Mouse (Mus musculus): ENCODE data around the gene Rc3h2. TPM values are rescaled to one million over a fixed set of nuclear protein-coding genes. Genes with fewer than 3 reads are reported as not detected.

The Rc3h2 gene
- 24.0 TPM for polyA plus RNA-seq (2021)

DNA sequence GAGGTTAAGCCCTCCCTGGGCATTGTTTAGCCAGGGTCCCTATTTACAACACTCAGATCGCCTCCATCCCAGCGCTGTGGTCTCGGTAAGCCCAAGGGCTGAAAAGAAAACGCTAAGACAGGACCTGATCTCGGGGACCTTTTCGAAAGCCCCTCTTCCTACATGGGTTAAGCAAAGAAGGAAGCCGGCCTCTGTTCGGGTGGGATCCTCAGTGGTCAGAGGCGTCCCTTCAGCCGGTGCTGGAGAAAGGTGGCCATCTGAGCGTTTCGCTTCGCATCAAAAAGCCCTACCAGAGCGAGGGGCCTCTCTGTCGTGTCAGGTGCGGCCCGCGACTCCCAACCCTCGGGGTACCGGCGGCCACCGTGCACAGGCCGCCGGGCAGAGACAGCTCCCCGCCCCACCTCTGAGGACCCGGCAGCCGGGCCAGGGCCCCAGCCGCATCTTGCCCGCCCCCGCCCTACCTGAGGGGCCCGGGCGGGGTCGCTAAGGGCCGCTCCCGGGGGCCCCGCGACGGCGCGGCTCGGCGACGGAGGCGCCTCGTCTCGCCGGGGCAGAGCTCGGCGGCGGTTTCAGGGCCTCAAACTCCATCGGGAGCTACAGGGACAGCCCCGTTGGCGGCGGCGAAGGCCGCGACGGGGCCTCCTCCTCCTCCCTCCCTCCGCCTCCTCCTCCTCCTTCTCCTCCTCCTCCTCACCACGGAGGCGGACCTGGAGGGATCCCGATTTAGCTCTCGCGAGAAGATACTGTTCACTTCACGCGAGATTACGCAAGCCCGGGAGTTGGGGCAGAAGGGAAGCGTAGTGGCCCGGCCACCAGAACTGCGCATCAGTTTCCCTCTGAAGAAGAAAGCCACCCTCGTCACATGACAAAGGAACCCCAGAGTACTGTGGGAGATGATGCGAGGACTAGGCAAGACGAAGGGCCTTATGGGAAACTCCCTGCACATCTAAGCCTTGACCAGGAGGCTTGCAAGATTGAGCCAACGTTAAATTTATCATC is at the start of gene Rc3h2:
Gene Rc3h2 (minus strand): TSS at position 598 of the 999 bp plus-strand sequence.
- DNase-seq (ENCODE audit: low read depth, low spot score) (peak; percentile 85), ATAC-seq (peak; percentile 98)
- ChIA-PET CTCF (no interaction called here), POLR2A (interaction anchor here (0.9 kb wide), 1 partner anchor 21 kb away, joined by 4 read pairs; the partner anchor contains the start of gene Rabgap1)
- in situ Hi-C loops (cut with MboI; ENCODE audit: low pct_unique_long_range_greater_than_20kb) = no loop called here
- H3K27me3 ChIP-seq = no peaks in the 10 kb centered on the region
- TF ChIP-seq CTCF (IDR thresholded peaks at IDR 0.05) = no peak

DNA sequence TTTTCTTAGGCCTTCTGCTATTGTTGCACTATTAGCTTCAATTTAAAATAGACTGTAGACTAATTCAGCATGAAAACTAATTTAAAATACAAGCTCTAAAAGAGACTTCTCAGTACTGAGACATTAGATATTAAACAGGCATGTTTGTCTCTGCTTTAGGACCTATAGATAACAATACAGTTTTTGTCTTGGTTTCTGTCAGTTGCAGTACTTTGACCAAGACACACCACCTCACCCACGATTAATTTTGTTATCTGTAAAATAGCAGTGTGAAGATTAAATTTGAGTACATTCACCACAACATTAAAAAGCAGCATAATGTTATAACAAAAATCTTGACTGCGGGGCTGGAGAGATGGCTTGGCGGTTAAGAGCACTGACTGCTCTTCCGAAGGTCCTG is 43.6 kb upstream of the Rc3h2 start:
- ChIA-PET POLR2A (no interaction called here), CTCF (no interaction called here)
- in situ Hi-C loops (cut with MboI; ENCODE audit: low pct_unique_long_range_greater_than_20kb) = no loop called here
- DNase-seq (ENCODE audit: low read depth, low spot score) (no peak), ATAC-seq (no peak)
- no peaks in the 10 kb centered on the region for H3K27me3 ChIP-seq
- no peak for TF ChIP-seq CTCF (IDR thresholded peaks at IDR 0.05)

DNA sequence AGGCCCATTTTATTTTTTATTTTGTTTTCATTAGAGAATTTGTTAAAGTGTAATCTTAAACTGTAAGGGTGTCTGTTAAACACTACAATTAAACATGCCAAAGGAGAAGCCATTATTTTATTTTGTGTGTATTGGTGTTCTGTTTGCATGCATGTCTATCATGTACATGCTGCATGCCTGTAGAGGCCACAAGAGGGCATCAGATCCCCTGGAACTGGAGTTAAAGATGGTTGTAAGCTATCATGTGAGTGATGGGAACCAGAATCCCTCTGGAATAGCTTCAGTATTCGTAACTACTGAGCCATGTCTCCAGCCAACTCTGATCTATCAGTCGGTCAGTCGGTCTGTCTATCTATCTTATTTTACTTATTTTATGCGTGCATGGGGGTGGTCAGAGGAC is 38.0 kb upstream of the Rc3h2 start:
- POLR2A ChIA-PET = no interaction called here

DNA sequence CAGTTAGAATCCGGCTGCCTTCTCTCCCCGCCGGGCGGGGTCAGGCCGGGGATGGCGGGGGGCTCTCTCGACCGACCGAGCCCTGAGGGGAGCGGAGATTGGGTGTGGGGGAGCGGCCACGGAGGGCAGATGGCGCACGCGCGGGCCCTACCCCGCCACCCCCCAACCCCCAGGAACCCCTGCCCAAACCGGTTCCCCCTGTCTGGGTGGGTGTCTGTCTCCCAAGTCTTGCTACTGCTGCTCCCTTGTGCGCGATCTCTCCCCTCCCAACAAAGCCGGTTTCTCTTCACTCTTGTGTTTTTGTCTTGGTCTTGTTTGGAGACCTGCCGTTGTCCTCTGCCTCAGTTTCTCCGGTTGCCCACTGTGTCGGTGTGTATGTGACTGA is 29.7 kb upstream of the Rc3h2 start:
- CTCF ChIA-PET = interaction anchor here (1.1 kb wide), 1 partner anchor 28 kb away, joined by 5 read pairs; no protein-coding TSS in a partner anchor
- DNase-seq (ENCODE audit: low read depth, low spot score) = no peak
- peak; percentile 56 for ATAC-seq
- POLR2A ChIA-PET = interaction anchor here (1.0 to 1.1 kb wide), 2 partner anchors 19 to 22 kb away, joined by 3 read pairs; no protein-coding TSS in a partner anchor
- no peak for TF ChIP-seq CTCF (IDR thresholded peaks at IDR 0.05)
- H3K27me3 ChIP-seq = no peaks in the 10 kb centered on the region
- in situ Hi-C loops (cut with MboI; ENCODE audit: low pct_unique_long_range_greater_than_20kb) = no loop called here

More for the DNA sequence above, 38.0 kb upstream of the Rc3h2 start:
- ATAC-seq = no peak
- peak; percentile 35 for TF ChIP-seq CTCF (IDR thresholded peaks at IDR 0.05)
- in situ Hi-C loops (cut with MboI; ENCODE audit: low pct_unique_long_range_greater_than_20kb) = no loop called here
- no peak for DNase-seq (ENCODE audit: low read depth, low spot score)
- CTCF ChIA-PET = interaction anchor here (1.4 kb wide), 1 partner anchor 25 kb away, joined by 3 read pairs; no protein-coding TSS in a partner anchor
- no peaks in the 10 kb centered on the region for H3K27me3 ChIP-seq

- DNase-seq (ENCODE audit: low read depth, low spot score) (peak; percentile 57), ATAC-seq (peak; percentile 97)
- in situ Hi-C loops (cut with MboI; ENCODE audit: low pct_unique_long_range_greater_than_20kb) = no loop called here
- H3K27me3 ChIP-seq = no peaks in the 10 kb centered on the region
- ChIA-PET POLR2A (interaction anchor here (0.6 to 1.1 kb wide), 3 partner anchors 18 to 177 kb away, joined by 3 read pairs; no protein-coding TSS in a partner anchor), CTCF (interaction anchor here (1.1 to 1.3 kb wide), 2 partner anchors 27 to 33 kb away, joined by 4 to 5 read pairs; no protein-coding TSS in a partner anchor)
- TF ChIP-seq CTCF (IDR thresholded peaks at IDR 0.05) = no peak
Measured at GRCm38 (mm10) chr2:37451667-37452375, 29.1 kb upstream of the Rc3h2 start.

GRCm38 (mm10) chr2:37442611-37443591 is 20.2 kb upstream of the Rc3h2 start, which contains the start of the genes Zbtb26, Zbtb6 and Rabgap1:
Zbtb26 (minus strand) TSS chr2:37443135.
Zbtb6 (minus strand) TSS chr2:37443171.
Rabgap1 (plus strand) TSS chr2:37443279.
- DNase-seq (ENCODE audit: low read depth, low spot score) = peak; percentile 73
- ATAC-seq = peak; percentile 98
- ChIA-PET POLR2A (interaction anchor here (0.5 to 1.2 kb wide), 3 partner anchors 11 to 95 kb away, joined by 3 to 4 read pairs (median 3); partner anchors contain the start of gene Rc3h2), CTCF (interaction anchor here (1.0 kb wide), 1 partner anchor 16 kb away, joined by 3 read pairs; no protein-coding TSS in a partner anchor)
- in situ Hi-C loops (cut with MboI; ENCODE audit: low pct_unique_long_range_greater_than_20kb) = no loop called here
- TF ChIP-seq CTCF (IDR thresholded peaks at IDR 0.05) = no peak
- no peaks in the 10 kb centered on the region for H3K27me3 ChIP-seq

DNA sequence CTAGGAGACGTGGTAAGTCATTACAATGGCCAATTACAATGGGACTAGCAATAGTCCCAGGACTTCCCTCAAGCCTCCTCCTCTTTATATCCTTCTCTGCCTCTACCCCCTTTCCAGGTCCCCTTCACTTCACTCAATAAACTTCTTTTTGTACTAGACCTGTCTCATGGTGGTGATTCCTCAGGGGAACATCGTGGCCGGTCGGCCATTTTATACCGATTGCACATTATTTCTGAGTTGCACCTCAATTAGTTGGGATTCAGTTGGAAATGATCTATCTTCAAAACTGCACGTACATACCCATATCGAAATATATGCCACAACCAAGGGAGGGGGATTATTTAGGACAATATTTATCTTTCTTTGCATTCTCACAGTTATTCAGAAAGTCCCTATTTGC is 8.9 kb upstream of the Rc3h2 start:
- POLR2A ChIA-PET = interaction anchor here (1.7 kb wide), 1 partner anchor 20 kb away, joined by 3 read pairs; no protein-coding TSS in a partner anchor
- ATAC-seq = no peak
- no peak for TF ChIP-seq CTCF (IDR thresholded peaks at IDR 0.05)
- H3K27me3 ChIP-seq = no peaks in the 10 kb centered on the region
- DNase-seq (ENCODE audit: low read depth, low spot score) = no peak
- in situ Hi-C loops (cut with MboI; ENCODE audit: low pct_unique_long_range_greater_than_20kb) = no loop called here
- CTCF ChIA-PET = no interaction called here

DNA sequence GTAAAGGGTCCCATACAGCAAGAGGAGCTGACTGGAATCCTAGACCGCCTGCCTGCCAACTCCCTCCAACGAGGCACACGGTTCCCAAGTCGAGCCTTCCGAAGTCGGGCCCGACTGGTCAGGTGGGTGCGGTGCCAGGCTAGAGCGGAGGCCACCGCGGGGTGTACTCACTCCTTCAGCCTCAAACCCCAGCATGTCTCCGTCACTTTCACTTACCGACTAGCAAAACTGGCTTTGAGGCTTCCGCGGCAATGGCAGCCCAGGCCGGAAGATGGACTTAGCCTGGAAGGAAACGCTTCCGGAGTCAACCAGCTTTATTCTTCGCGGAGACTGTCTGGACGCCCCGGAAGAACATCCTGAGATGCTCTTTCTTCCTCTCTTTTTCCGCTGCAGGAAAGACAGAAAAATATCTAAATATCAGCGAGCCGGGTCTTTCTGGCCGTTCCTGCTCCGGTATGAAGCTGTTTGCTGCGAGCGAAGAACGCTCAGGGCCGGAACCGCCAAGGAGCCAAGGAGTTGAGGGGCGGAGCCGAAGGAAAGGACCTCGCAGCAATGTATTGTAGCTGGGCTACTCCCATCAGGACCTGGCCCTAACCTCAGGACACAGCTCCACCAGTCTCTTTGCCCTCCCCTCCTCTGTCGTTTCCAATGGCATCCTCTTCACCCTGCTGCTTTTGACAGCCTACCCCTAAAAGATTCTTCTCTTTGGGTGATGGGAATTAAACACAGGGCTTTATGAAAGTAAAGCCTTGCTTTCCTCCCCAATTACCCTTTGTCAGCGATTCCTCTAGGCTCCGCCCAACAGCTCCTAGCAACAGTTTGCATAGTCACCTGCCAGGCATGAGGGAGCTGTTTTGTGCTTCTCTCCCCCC is 8.1 kb upstream of the Rc3h2 start:
- in situ Hi-C loops (cut with MboI; ENCODE audit: low pct_unique_long_range_greater_than_20kb) = no loop called here
- no peaks in the 10 kb centered on the region for H3K27me3 ChIP-seq
- ChIA-PET CTCF (no interaction called here), POLR2A (interaction anchor here (1.7 kb wide), 1 partner anchor 21 kb away, joined by 3 read pairs; no protein-coding TSS in a partner anchor)
- TF ChIP-seq CTCF (IDR thresholded peaks at IDR 0.05) = no peak
- DNase-seq (ENCODE audit: low read depth, low spot score) = peak; percentile 55
- ATAC-seq = peak; percentile 92
